Mouse (Mus musculus) ES-E14 (cell line): ENCODE measurements at regions not wholly inside any gene's neighbourhood (a gene's known extent, or its start where the extent isn't known, plus 50 kb on each side); places are given as distances from the start of the nearest gene placed in this dataset.

ENCODE experiments used
- DNase-seq: peaks from one replicate; pipeline ENCODE4 v3.0.0-alpha.2; 2013; ENCODE audit warnings: low read depth, low spot score
- H3K27ac ChIP-seq: 2 replicates; pipeline ENCODE4 v1.5.1; 2012; ENCODE audit warnings: low read depth, mild to moderate bottlenecking, low read length, moderate library complexity, mixed read lengths; ENCODE audit not compliant: poor library complexity, insufficient read depth, severe bottlenecking
- H3K36me3 ChIP-seq: 2 replicates; pipeline ENCODE4 v1.6.1; 2012; ENCODE audit warnings: mild to moderate bottlenecking, low read length, moderate library complexity, mixed read lengths; ENCODE audit not compliant: control insufficient read depth, poor library complexity, insufficient read depth, severe bottlenecking
- H3K4me1 ChIP-seq, 2 experiments: fragments of 150-350 bp in 1 of 2; sonication (generic) in 1 of 2; 2 replicates each; pipeline ENCODE4 v1.6.1; 2012; ENCODE audit warnings: low read length in 2 of 2, mild to moderate bottlenecking in 1 of 2, mixed read lengths in 1 of 2; ENCODE audit not compliant: control insufficient read depth in 2 of 2, insufficient read depth in 2 of 2, poor library complexity in 1 of 2
- H3K4me3 ChIP-seq, 2 experiments: fragments of 150-350 bp in 1 of 2; sonication (generic) in 1 of 2; 2 replicates each; pipeline ENCODE4 v1.5.1; 2012; ENCODE audit warnings: low read length in 2 of 2, low read depth in 1 of 2, mild to moderate bottlenecking in 1 of 2, mixed read lengths in 1 of 2; ENCODE audit not compliant: insufficient read depth in 1 of 2, poor library complexity in 1 of 2, severe bottlenecking in 1 of 2
- H3K9ac ChIP-seq: 2 replicates; pipeline ENCODE4 v1.6.1; 2012; ENCODE audit warnings: low read depth, mild to moderate bottlenecking, low read length, mixed read lengths; ENCODE audit not compliant: poor library complexity, insufficient read depth, severe bottlenecking
- H3K9me3 ChIP-seq: fragments of 150-350 bp; sonication (generic); 2 replicates; pipeline ENCODE4 v1.6.1; 2012; ENCODE audit warnings: low read depth, mild to moderate bottlenecking, low read length; ENCODE audit not compliant: control insufficient read depth, insufficient read depth
- HCFC1 ChIP-seq: IDR thresholded peaks from 2 replicates; pipeline ENCODE4 v1.6.1; 2012; ENCODE audit warnings: low read length, inconsistent platforms, borderline replicate concordance; ENCODE audit not compliant: insufficient read depth
- MAFK ChIP-seq: IDR thresholded peaks from 2 replicates; pipeline ENCODE4 v1.6.1; 2014; ENCODE audit warnings: mild to moderate bottlenecking, low read depth, low read length, inconsistent platforms; ENCODE audit not compliant: insufficient read depth
- ZC3H11A ChIP-seq: IDR thresholded peaks from 2 replicates; pipeline ENCODE4 v1.6.1; 2012; ENCODE audit warnings: low read depth, mild to moderate bottlenecking, inconsistent platforms, low read length, borderline replicate concordance
- in situ Hi-C, 2 experiments: fragments of 600-800 bp; cut with MboI; formaldehyde crosslinking; loops; one replicate each; pipeline ENCODE4 v1.15.1; 2025; ENCODE audit warnings: low sequenced_read_pairs in 2 of 2, inconsistent platforms in 1 of 2; ENCODE audit not compliant: unreplicated experiment in 2 of 2

GRCm38 (mm10) chrX:150147021-150147685 lies 205.7 kb downstream of the Gm15091 start:
- Histone ChIP-seq H3K9me3 (no peaks in the 10 kb centered on the region), H3K27ac (peak overlapping the region; percentile 63), H3K9ac (peak overlapping the region; percentile 18), H3K4me1 (0 out of 4 replicates have a peak, but pooled peaks cover 0 to 4% of the 10 kb centered on the region in 2 experiments), H3K4me3 (peak overlapping the region; percentile 52 to 69), H3K36me3 (no peaks in the 10 kb centered on the region)
- no peak for DNase-seq
- no peak for TF ChIP-seq HCFC1
- TF ChIP-seq ZC3H11A: no peak
- no peak for TF ChIP-seq MAFK
- in situ Hi-C loops: no loop called here
